Mouse (Mus musculus) erythroid progenitor cell, adult 5-6 weeks (primary cell): ENCODE results near the gene Prkcsh. TPM values are rescaled to one million over a fixed set of nuclear protein-coding genes. Genes with fewer than 3 reads are reported as not detected.

Source experiments
- ATAC-seq: replicated peaks from 2 replicates; pipeline ENCODE4 v1.8.0; 2016; ENCODE audit warnings: moderate number of reproducible peaks, mild to moderate bottlenecking, moderate TSS enrichment, inconsistent platforms; ENCODE audit not compliant: poor library complexity, low FRiP score, severe bottlenecking
- total RNA-seq, 2 experiments: library from RNA; stranded (forward) in 1 of 2; stranded (reverse) in 1 of 2; fragments of 150-400 nt in 1 of 2; fragments of 186-747, 209-891 nt in 1 of 2; gene quantifications; 2 replicates each; pipeline versions ENCODE4 v1.2.3 to v1.2.4; 2015 to 2017; ENCODE audit warnings: low replicate concordance in 2 of 2

Gene Prkcsh
- total RNA-seq, 2 experiments from 2014 or later: 27.7 to 62.9 TPM

GRCm38 (mm10) chr9:22035300-22036044, 32.9 kb downstream of the Prkcsh start:
- no peak for ATAC-seq

- ATAC-seq: no peak
Measured at GRCm38 (mm10) chr9:22037826-22038225, 35.2 kb downstream of the Prkcsh start.

GRCm38 (mm10) chr9:22041832-22042231, 39.2 kb downstream of the Prkcsh start:
- ATAC-seq: no peak

GRCm38 (mm10) chr9:22047329-22047728, 44.7 kb downstream of the Prkcsh start:
- no peak for ATAC-seq

- no peak for ATAC-seq
Measured at GRCm38 (mm10) chr9:22049315-22049714, 46.7 kb downstream of the Prkcsh start.

GRCm38 (mm10) chr9:22049721-22050270, 47.2 kb downstream of the Prkcsh start:
- 0 out of 2 replicates have a peak, but pooled peaks have one; percentile 4 for ATAC-seq

GRCm38 (mm10) chr9:22050351-22050889, 47.8 kb downstream of the Prkcsh start:
- peak; percentile 60 for ATAC-seq

GRCm38 (mm10) chr9:22051161-22051957, 48.8 kb downstream of the Prkcsh start:
- no peak for ATAC-seq

- no peak for ATAC-seq
Measured at GRCm38 (mm10) chr9:22051958-22052254, 49.3 kb downstream of the Prkcsh start, which contains the start of gene Elavl3. Gene Elavl3, minus strand, starts transcription at chr9:22052023.

GRCm38 (mm10) chr9:22053657-22054056, 51.1 kb downstream of the Prkcsh start:
- no peak for ATAC-seq

GRCm38 (mm10) chr9:22054411-22055076, 51.9 kb downstream of the Prkcsh start:
- peak; percentile 39; the same call in 1 of the 2 replicates for ATAC-seq

- ATAC-seq: no peak
Measured at GRCm38 (mm10) chr9:22055713-22056112, 53.1 kb downstream of the Prkcsh start.

GRCm38 (mm10) chr9:22056303-22056910, 53.8 kb downstream of the Prkcsh start:
- no peak for ATAC-seq

- no peak for ATAC-seq
Measured at GRCm38 (mm10) chr9:22057031-22057517, 54.5 kb downstream of the Prkcsh start.

- ATAC-seq: no peak
Measured at GRCm38 (mm10) chr9:22058011-22058424, 55.4 kb downstream of the Prkcsh start.

GRCm38 (mm10) chr9:22061339-22061738, 58.7 kb downstream of the Prkcsh start:
- no peak for ATAC-seq
